Mouse (Mus musculus): ENCODE results near the gene Pate2. TPM values are rescaled to one million over a fixed set of nuclear protein-coding genes. Genes with fewer than 3 reads are reported as not detected.
"Not testable (repeated sequence)": the region's sequence is repeated elsewhere in the genome, so short reads cannot be mapped to it uniquely, and the experiment has no call there.

The Pate2 gene
- polyA plus RNA-seq, 1 experiment from 2014 or later, result 0.39 TPM

DNA sequence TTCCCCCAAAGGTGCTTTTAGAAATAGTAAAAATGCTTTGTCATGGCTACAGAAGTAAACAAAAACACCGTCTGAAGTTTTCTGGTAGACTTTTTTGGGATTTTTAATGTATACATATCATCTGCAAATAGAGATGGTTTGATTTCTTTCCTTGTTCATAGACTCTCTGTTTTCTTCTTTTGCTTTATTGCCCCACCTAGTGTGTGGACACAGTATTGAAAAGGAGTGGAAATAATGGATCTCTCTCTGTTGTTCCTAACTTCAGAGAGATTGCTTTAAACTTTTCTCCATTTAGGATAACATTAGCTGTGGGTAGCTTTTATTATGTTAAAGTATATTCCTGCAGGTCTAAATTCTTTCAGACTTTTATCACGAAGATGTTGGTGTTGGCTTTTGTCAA lies 43.9 kb downstream of the Pate2 start:
- Histone ChIP-seq H3K4me2 (no peak overlapping the region), H3K9me3 (replicated peaks) (no peaks in the 10 kb centered on the region), H3K4me1 (replicated peaks) (no peaks in the 10 kb centered on the region), H3K9ac (no peak overlapping the region), H3K4me3 (no peak overlapping the region), H3K36me3 (no peaks in the 10 kb centered on the region), H3K27ac (no peak overlapping the region), H3K27me3 (no peaks in the 10 kb centered on the region)
- 22% methylated on average over 2 of the region's 2 CpGs for WGBS
- ATAC-seq (replicated peaks; ENCODE audit: insufficient number of reproducible peaks, insufficient read depth, low FRiP score, low read depth), result no peak

DNA sequence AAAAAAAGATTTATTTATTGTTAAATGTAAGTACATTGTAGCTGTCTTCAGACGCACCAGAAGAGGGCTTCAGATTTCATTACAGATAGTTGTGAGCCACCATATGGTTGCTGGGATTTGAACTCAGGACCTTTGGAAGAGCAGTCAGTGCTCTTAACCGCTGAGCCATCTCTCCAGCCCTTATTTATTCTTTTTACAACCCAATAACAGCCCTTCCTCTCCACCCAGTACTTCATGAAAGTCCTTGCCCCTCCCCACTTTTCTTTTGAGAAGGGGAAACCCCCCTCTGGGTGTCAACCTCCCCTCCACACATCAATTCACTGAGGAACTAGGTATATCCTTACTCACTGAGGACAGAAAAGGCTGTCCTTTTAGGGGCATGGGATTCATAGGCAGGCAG lies 46.7 kb downstream of the Pate2 start:
- ATAC-seq (replicated peaks; ENCODE audit: insufficient number of reproducible peaks, insufficient read depth, low FRiP score, low read depth); H3K4me1 ChIP-seq (replicated peaks); H3K27me3 ChIP-seq; H3K27ac ChIP-seq; H3K9ac ChIP-seq; H3K4me2 ChIP-seq; H3K4me3 ChIP-seq; H3K9me3 ChIP-seq (replicated peaks); H3K36me3 ChIP-seq: not testable (repeated sequence)
- 71% methylated on average over 2 of the region's 2 CpGs for WGBS

DNA sequence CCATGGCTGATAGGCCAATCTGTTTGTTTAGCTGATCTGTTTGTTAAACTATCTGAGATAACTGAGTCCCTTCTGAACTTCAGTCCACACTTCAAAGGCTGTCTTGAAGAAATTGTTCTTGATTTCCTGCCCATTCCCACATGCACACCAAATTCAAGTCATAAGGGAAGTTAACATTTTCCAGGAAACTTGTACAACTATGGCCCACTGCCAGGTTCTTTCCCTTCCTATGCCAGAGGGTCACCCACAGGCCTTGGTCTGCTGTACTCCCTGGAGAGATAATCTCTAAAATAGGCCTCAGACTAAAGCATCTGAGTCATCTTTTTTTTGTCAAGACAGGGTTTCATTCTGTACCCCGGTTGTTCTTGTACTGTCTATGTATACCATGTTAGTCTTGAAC lies 62.9 kb downstream of the Pate2 start:
- Histone ChIP-seq H3K27ac (no peak overlapping the region), H3K36me3 (no peaks in the 10 kb centered on the region), H3K4me3 (no peak overlapping the region), H3K27me3 (no peaks in the 10 kb centered on the region), H3K9me3 (replicated peaks) (no peaks in the 10 kb centered on the region), H3K9ac (no peak overlapping the region), H3K4me1 (replicated peaks) (no peaks in the 10 kb centered on the region), H3K4me2 (no peak overlapping the region)
- WGBS, result 69% methylated on average over 1 of the region's 1 CpGs
- no peak for ATAC-seq (replicated peaks; ENCODE audit: insufficient number of reproducible peaks, insufficient read depth, low FRiP score, low read depth)

DNA sequence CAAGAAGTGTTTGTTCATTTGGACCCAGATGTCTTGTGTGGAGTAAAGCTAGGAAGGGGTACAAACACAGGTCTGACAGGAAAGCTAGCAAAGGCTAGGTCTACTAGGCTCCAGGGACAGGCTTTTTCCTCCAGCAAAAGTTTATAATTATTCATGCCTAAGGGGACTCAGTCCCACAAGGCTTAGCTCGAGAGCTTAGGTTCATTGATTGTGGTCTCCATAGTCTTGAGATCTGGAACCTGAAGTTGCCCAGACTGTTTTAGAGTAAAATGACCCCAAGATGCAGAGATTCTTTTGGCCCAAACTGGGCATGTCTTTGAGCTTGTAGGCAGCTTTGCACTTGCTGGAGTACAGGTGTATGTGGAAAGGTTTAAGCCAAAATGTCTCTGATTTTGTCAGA lies 78.0 kb downstream of the Pate2 start, which contains the start of gene Pate3:
Pate3 (minus strand) TSS at position 101 of the 400 bp plus-strand sequence.
- Histone ChIP-seq H3K9me3 (replicated peaks) (no peaks in the 10 kb centered on the region), H3K27me3 (no peaks in the 10 kb centered on the region), H3K27ac (no peak within 1 kb of the TSS), H3K4me3 (no peak within 1 kb of the TSS), H3K9ac (no peak within 1 kb of the TSS), H3K4me2 (no peak within 1 kb of the TSS), H3K36me3 (no peaks in the 10 kb centered on the region), H3K4me1 (replicated peaks) (no peaks in the 10 kb centered on the region)
- ATAC-seq (replicated peaks; ENCODE audit: insufficient number of reproducible peaks, insufficient read depth, low FRiP score, low read depth), result no peak
- 58% methylated on average over 1 of the region's 1 CpGs for WGBS

DNA sequence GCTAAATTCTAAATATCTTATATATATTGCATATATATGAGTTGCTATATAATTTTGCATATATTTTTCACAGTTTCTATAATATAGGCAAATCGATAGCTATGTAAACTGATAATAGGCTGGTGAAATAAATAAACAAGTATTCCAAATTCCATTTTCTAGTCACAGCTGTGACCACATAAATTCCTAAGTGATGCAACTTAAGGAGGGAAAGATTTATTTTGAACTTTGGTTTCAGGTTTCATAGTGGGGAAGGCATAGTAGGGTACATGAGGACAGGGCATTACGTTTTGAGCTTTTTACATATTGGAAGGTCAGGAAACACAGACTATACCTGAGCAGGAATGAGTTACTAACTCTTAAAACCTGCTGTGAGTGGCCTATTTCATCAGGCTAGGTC lies 103.5 kb downstream of the Pate2 start:
- no peaks in the 10 kb centered on the region for H3K27me3 ChIP-seq
- no peak overlapping the region for H3K4me2 ChIP-seq
- H3K9ac ChIP-seq, result no peak overlapping the region
- no peaks in the 10 kb centered on the region for H3K4me1 ChIP-seq (replicated peaks)
- WGBS, result 66% methylated on average over 2 of the region's 2 CpGs
- ATAC-seq (replicated peaks; ENCODE audit: insufficient number of reproducible peaks, insufficient read depth, low FRiP score, low read depth), result no peak
- H3K9me3 ChIP-seq (replicated peaks), result no peaks in the 10 kb centered on the region
- no peak overlapping the region for H3K4me3 ChIP-seq
- no peak overlapping the region for H3K27ac ChIP-seq
- no peaks in the 10 kb centered on the region for H3K36me3 ChIP-seq

DNA sequence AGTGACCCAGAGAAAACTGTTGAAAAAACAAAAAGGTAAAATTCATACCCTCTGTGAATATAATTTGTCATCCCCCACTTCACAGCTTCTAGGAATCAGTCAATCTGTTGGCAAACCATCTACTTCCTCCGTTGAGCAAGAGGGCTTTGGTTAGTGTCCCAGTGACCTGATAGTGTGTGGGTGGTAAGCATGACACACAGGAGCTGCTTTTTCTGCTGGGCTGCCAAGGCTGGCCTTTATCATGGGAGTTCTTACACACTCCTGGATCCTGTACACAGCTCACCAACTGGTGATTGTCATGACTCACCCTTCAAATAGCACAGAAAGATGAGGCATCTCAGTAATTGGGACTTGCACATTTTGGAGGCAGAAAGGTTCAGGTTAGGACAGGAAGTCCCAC lies 116.9 kb downstream of the Pate2 start, which contains the start of gene Pate1:
Pate1 (minus strand) TSS at position 378 of the 400 bp plus-strand sequence.
- 36% methylated on average over 1 of the region's 1 CpGs for WGBS
- H3K4me3 ChIP-seq, result no peak within 1 kb of the TSS
- no peaks in the 10 kb centered on the region for H3K9me3 ChIP-seq (replicated peaks)
- H3K9ac ChIP-seq, result no peak within 1 kb of the TSS
- no peak within 1 kb of the TSS for H3K27ac ChIP-seq
- ATAC-seq (replicated peaks; ENCODE audit: insufficient number of reproducible peaks, insufficient read depth, low FRiP score, low read depth), result no peak
- no peaks in the 10 kb centered on the region for H3K4me1 ChIP-seq (replicated peaks)
- no peaks in the 10 kb centered on the region for H3K27me3 ChIP-seq
- no peaks in the 10 kb centered on the region for H3K36me3 ChIP-seq
- H3K4me2 ChIP-seq, result no peak within 1 kb of the TSS

DNA sequence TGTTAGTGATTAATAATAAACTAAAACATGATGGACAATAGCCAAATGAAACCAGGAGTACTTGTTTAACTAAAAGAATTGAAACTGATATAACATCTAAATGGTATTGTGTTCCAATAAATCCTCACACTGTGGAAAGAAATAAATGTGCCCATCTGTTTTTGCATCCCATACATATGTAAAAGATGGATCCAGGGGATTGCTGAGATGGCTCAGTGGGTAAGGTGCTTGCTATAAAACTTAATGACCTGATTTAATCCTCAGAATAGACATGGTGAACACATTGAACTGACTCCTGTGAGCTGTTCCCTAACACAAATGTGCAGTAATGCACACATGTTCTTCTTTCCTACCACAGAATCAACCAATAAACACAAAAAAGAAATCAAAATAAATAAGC lies 121.8 kb downstream of the Pate2 start:
- ATAC-seq (replicated peaks; ENCODE audit: insufficient number of reproducible peaks, insufficient read depth, low FRiP score, low read depth), result no peak
- H3K9ac ChIP-seq, result no peak overlapping the region
- H3K36me3 ChIP-seq, result no peaks in the 10 kb centered on the region
- H3K4me1 ChIP-seq (replicated peaks), result no peaks in the 10 kb centered on the region
- no peak overlapping the region for H3K4me3 ChIP-seq
- H3K4me2 ChIP-seq, result no peak overlapping the region
- no peak overlapping the region for H3K27ac ChIP-seq
- no peaks in the 10 kb centered on the region for H3K27me3 ChIP-seq
- no peaks in the 10 kb centered on the region for H3K9me3 ChIP-seq (replicated peaks)

DNA sequence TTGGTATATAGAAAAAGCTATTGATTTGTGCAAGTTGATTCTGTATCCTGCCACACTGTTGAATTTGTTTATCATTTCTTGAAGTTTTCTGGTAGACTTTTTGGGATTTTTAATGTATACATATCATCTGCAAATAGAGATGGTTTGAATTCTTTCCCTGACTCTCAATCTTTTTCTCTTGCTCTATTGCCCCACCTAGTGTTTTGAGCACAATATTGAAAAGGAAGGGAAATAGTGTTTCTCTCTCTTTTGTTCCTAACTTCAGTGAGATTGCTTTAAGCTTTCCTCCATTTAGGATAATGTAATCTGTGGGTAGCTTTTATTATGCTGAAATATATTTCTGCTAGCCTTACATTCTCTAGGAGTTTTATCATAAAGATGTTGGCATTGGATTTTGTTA lies 137.2 kb downstream of the Pate2 start:
- no peak overlapping the region for H3K27ac ChIP-seq
- no peaks in the 10 kb centered on the region for H3K36me3 ChIP-seq
- no peak overlapping the region for H3K4me2 ChIP-seq
- no peaks in the 10 kb centered on the region for H3K4me1 ChIP-seq (replicated peaks)
- no peak overlapping the region for H3K9ac ChIP-seq
- ATAC-seq (replicated peaks; ENCODE audit: insufficient number of reproducible peaks, insufficient read depth, low FRiP score, low read depth), result no peak
- H3K4me3 ChIP-seq, result no peak overlapping the region
- H3K9me3 ChIP-seq (replicated peaks), result no peaks in the 10 kb centered on the region
- H3K27me3 ChIP-seq, result no peaks in the 10 kb centered on the region

Other genes with a start within 250 kb of the Pate2 start
- 6.8 and 7.5 TPM in 2 replicates for gene Cdon, start 149.2 kb upstream of the Pate2 start, polyA plus RNA-seq (2015; fragmentation: Nextera tagmentation; extraction: Ambion mirVana)
- not detected in 2 replicates for gene Gm1113, start 52.0 kb upstream of the Pate2 start, polyA plus RNA-seq (2015; fragmentation: Nextera tagmentation; extraction: Ambion mirVana)
- gene Ddx25, start 11.8 kb upstream of the Pate2 start, polyA plus RNA-seq (2015; fragmentation: Nextera tagmentation; extraction: Ambion mirVana), result 0.69 and 0.91 TPM in 2 replicates
- gene Pus3, start 11.7 kb upstream of the Pate2 start, polyA plus RNA-seq (2015; fragmentation: Nextera tagmentation; extraction: Ambion mirVana), result 11.1 and 12.1 TPM in 2 replicates
- 13.6 and 15.3 TPM in 2 replicates for gene Hyls1, start 114 bp downstream of the Pate2 start, polyA plus RNA-seq (2015; fragmentation: Nextera tagmentation; extraction: Ambion mirVana)
- not detected in 2 replicates for gene Pate4, start 41.7 kb downstream of the Pate2 start, polyA plus RNA-seq (2015; fragmentation: Nextera tagmentation; extraction: Ambion mirVana)
- not detected in 2 replicates for gene Pate3, start 77.9 kb downstream of the Pate2 start, polyA plus RNA-seq (2015; fragmentation: Nextera tagmentation; extraction: Ambion mirVana)
- not detected in 2 replicates for gene Pate1, start 117.1 kb downstream of the Pate2 start, polyA plus RNA-seq (2015; fragmentation: Nextera tagmentation; extraction: Ambion mirVana)
- not detected in 2 replicates for gene Gm17677, start 170.8 kb downstream of the Pate2 start, polyA plus RNA-seq (2015; fragmentation: Nextera tagmentation; extraction: Ambion mirVana)
- not detected in 2 replicates for gene Gm17727, start 207.8 kb downstream of the Pate2 start, polyA plus RNA-seq (2015; fragmentation: Nextera tagmentation; extraction: Ambion mirVana)
- gene Gm27235, start 219.8 kb downstream of the Pate2 start, polyA plus RNA-seq (2015; fragmentation: Nextera tagmentation; extraction: Ambion mirVana), result not detected in 2 replicates
- not detected in 2 replicates for gene D730048I06Rik, start 219.8 kb downstream of the Pate2 start, polyA plus RNA-seq (2015; fragmentation: Nextera tagmentation; extraction: Ambion mirVana)

All from heart, embryonic 15.5 days (tissue).